12 mouse cellular contexts compared by ENCODE assay signal in genomic region chr5:107964031-107964758, GRCm38 (mm10).
"Had no signal": no experiment of that assay in that cellular context is flagged by ENCODE, and none has a peak within 500 bp of the region (broad histone marks: within the 10 kb centered on the region; RNA-seq: fewer than 3 reads in every experiment).

No protein-coding gene starts in this region.

- H3K36me3 ChIP-seq: limb, embryonic 13.5 days; midbrain, embryonic 10.5 days; stomach, embryonic 15.5 days had no signal

- H3K27ac ChIP-seq: kidney, postnatal 0 days; limb, embryonic 13.5 days; midbrain, embryonic 10.5 days; stomach, embryonic 15.5 days had no signal

- DNase-seq: kidney, adult 9 months; kidney, postnatal 36 days; left cerebral cortex, postnatal 4 days; lung, adult 18-20 months; midbrain, embryonic 14.5 days; thymus, adult 2 months; thymus, postnatal 25 days had no signal

- H3K4me3 ChIP-seq: limb, embryonic 13.5 days; midbrain, embryonic 10.5 days; myocyte; stomach, embryonic 15.5 days had no signal

- H3K9me3 ChIP-seq: limb, embryonic 13.5 days; midbrain, embryonic 10.5 days; stomach, embryonic 15.5 days had no signal

- H3K4me2 ChIP-seq: limb, embryonic 13.5 days; stomach, embryonic 15.5 days had no signal

- H3K9ac ChIP-seq: limb, embryonic 13.5 days; stomach, embryonic 15.5 days had no signal

- H3K27me3 ChIP-seq: limb, embryonic 13.5 days; stomach, embryonic 15.5 days had no signal
